Mouse (Mus musculus) megakaryocyte, embryonic 14.5 days (primary cell): ENCODE results near the gene Dglucy. TPM values are rescaled to one million over a fixed set of nuclear protein-coding genes. Genes with fewer than 3 reads are reported as not detected.

ENCODE experiments used
- H3K27me3 ChIP-seq: replicated peaks from 2 replicates; pipeline ENCODE3; 2012; ENCODE audit warnings: inconsistent platforms
- H3K36me3 ChIP-seq: replicated peaks from 2 replicates; pipeline ENCODE3; 2012; ENCODE audit warnings: low read length, inconsistent platforms, mixed read lengths
- H3K4me1 ChIP-seq: 2 replicates; pipeline ENCODE4 v1.6.1; 2012; ENCODE audit warnings: inconsistent platforms
- H3K4me3 ChIP-seq: replicated peaks from 2 replicates; pipeline ENCODE3; 2012; ENCODE audit warnings: moderate library complexity, mild to moderate bottlenecking, inconsistent platforms
- H3K9me3 ChIP-seq: 2 replicates; pipeline ENCODE4 v1.6.1; 2012; ENCODE audit warnings: inconsistent platforms
- FLI1 ChIP-seq: IDR thresholded peaks from 2 replicates; pipeline ENCODE4 v1.6.1; 2012; ENCODE audit warnings: low read length, inconsistent platforms, mixed read lengths
- GATA1 ChIP-seq: IDR thresholded peaks from 3 replicates; pipeline ENCODE4 v1.6.1; 2012; ENCODE audit warnings: mixed read lengths, low read length, inconsistent platforms, borderline replicate concordance
- polyA plus RNA-seq: library from polyadenylated mRNA; stranded (reverse); fragments of >175 nt; gene quantifications from 2 replicates; pipeline ENCODE4 v1.2.3, GENCODE M21; 2012; ENCODE audit warnings: low replicate concordance; ENCODE audit not compliant: insufficient read depth

The Dglucy gene
- polyA plus RNA-seq, 1 experiment: 1.0 TPM

- no peak for TF ChIP-seq GATA1
- no peak for TF ChIP-seq FLI1
- Histone ChIP-seq H3K4me1 (peaks cover 36% of the 10 kb centered on the region), H3K9me3 (no peaks in the 10 kb centered on the region), H3K27me3 (no peaks in the 10 kb centered on the region), H3K36me3 (peaks cover 27% of the 10 kb centered on the region), H3K4me3 (peak overlapping the region; percentile 59)
Observed at GRCm38 (mm10) chr12:100839079-100839600, 60.3 kb downstream of the Dglucy start.

- Histone ChIP-seq H3K4me3 (no peak overlapping the region), H3K36me3 (peaks cover 33% of the 10 kb centered on the region), H3K27me3 (no peaks in the 10 kb centered on the region), H3K4me1 (peaks cover 36% of the 10 kb centered on the region), H3K9me3 (no peaks in the 10 kb centered on the region)
- TF ChIP-seq GATA1: no peak
Observed at GRCm38 (mm10) chr12:100839926-100840325, 61.1 kb downstream of the Dglucy start.

GRCm38 (mm10) chr12:100841211-100841792, 62.4 kb downstream of the Dglucy start:
- no peaks in the 10 kb centered on the region for H3K9me3 ChIP-seq
- peaks cover 26% of the 10 kb centered on the region for H3K36me3 ChIP-seq
- no peaks in the 10 kb centered on the region for H3K27me3 ChIP-seq
- peaks cover 32% of the 10 kb centered on the region for H3K4me1 ChIP-seq
- TF ChIP-seq GATA1: no peak
- H3K4me3 ChIP-seq: peak overlapping the region; percentile 42

- Histone ChIP-seq H3K4me3 (no peak overlapping the region), H3K36me3 (peaks cover 34% of the 10 kb centered on the region), H3K9me3 (no peaks in the 10 kb centered on the region), H3K27me3 (no peaks in the 10 kb centered on the region), H3K4me1 (peaks cover 20% of the 10 kb centered on the region)
- no peak for TF ChIP-seq GATA1
- no peak for TF ChIP-seq FLI1
Observed at GRCm38 (mm10) chr12:100843171-100843570, 64.3 kb downstream of the Dglucy start.

GRCm38 (mm10) chr12:100844546-100844945, 65.7 kb downstream of the Dglucy start:
- no peaks in the 10 kb centered on the region for H3K9me3 ChIP-seq
- H3K4me1 ChIP-seq: peaks cover 16% of the 10 kb centered on the region
- H3K36me3 ChIP-seq: peaks cover 34% of the 10 kb centered on the region
- no peak for TF ChIP-seq FLI1
- no peak for TF ChIP-seq GATA1
- no peak overlapping the region for H3K4me3 ChIP-seq
- no peaks in the 10 kb centered on the region for H3K27me3 ChIP-seq

GRCm38 (mm10) chr12:100845829-100846228, 67.0 kb downstream of the Dglucy start:
- peaks cover 12% of the 10 kb centered on the region for H3K4me1 ChIP-seq
- no peak overlapping the region for H3K4me3 ChIP-seq
- peaks cover 2% of the 10 kb centered on the region for H3K27me3 ChIP-seq
- H3K9me3 ChIP-seq: no peaks in the 10 kb centered on the region
- no peak for TF ChIP-seq GATA1
- no peak for TF ChIP-seq FLI1
- H3K36me3 ChIP-seq: peaks cover 43% of the 10 kb centered on the region

GRCm38 (mm10) chr12:100846566-100846965, 67.7 kb downstream of the Dglucy start:
- no peaks in the 10 kb centered on the region for H3K9me3 ChIP-seq
- H3K4me1 ChIP-seq: peaks cover 4% of the 10 kb centered on the region; the same call in 1 of the 2 replicates
- TF ChIP-seq GATA1: no peak
- no peak for TF ChIP-seq FLI1
- peaks cover 7% of the 10 kb centered on the region for H3K27me3 ChIP-seq
- peaks cover 45% of the 10 kb centered on the region for H3K36me3 ChIP-seq
- H3K4me3 ChIP-seq: no peak overlapping the region

GRCm38 (mm10) chr12:100847437-100848080, 68.7 kb downstream of the Dglucy start:
- Histone ChIP-seq H3K9me3 (no peaks in the 10 kb centered on the region), H3K4me3 (no peak overlapping the region), H3K27me3 (peaks cover 13% of the 10 kb centered on the region), H3K36me3 (peaks cover 40% of the 10 kb centered on the region), H3K4me1 (peaks cover 4% of the 10 kb centered on the region; the same call in 1 of the 2 replicates)
- TF ChIP-seq GATA1: no peak
- no peak for TF ChIP-seq FLI1

- H3K4me3 ChIP-seq: no peak overlapping the region
- peaks cover 4% of the 10 kb centered on the region; the same call in 1 of the 2 replicates for H3K4me1 ChIP-seq
- no peaks in the 10 kb centered on the region for H3K9me3 ChIP-seq
- no peak for TF ChIP-seq GATA1
- no peak for TF ChIP-seq FLI1
- peaks cover 16% of the 10 kb centered on the region for H3K27me3 ChIP-seq
- H3K36me3 ChIP-seq: peaks cover 26% of the 10 kb centered on the region
Observed at GRCm38 (mm10) chr12:100849421-100850138, 70.7 kb downstream of the Dglucy start.

- peaks cover 9% of the 10 kb centered on the region for H3K4me1 ChIP-seq
Observed at GRCm38 (mm10) chr12:100852370-100852769, 73.5 kb downstream of the Dglucy start.

More at GRCm38 (mm10) chr12:100852370-100852769, 73.5 kb downstream of the Dglucy start:
- Histone ChIP-seq H3K27me3 (peaks cover 18% of the 10 kb centered on the region), H3K4me3 (no peak overlapping the region), H3K36me3 (peaks cover 18% of the 10 kb centered on the region), H3K9me3 (no peaks in the 10 kb centered on the region)
- TF ChIP-seq GATA1 (no peak), FLI1 (no peak)
